Mouse (Mus musculus) forebrain, embryonic 10.5 days (tissue): ENCODE data around the gene Mfsd9. TPM values are rescaled to one million over a fixed set of nuclear protein-coding genes. Genes with fewer than 3 reads are reported as not detected.

Experiments used
- DNase-seq: peaks from one replicate; pipeline ENCODE4 v3.0.0-alpha.2; 2017; ENCODE audit warnings: low spot score; ENCODE audit errors: extremely low spot score
- H3K27ac ChIP-seq: fragments of 300-500 bp; sonication (generic); 2 replicates; pipeline ENCODE4 v1.5.1; 2016; ENCODE audit warnings: mild to moderate bottlenecking
- H3K27me3 ChIP-seq: fragments of 300-500 bp; sonication (generic); 2 replicates; pipeline ENCODE4 v1.6.1; 2016; ENCODE audit warnings: mild to moderate bottlenecking; ENCODE audit not compliant: poor library complexity, severe bottlenecking
- H3K36me3 ChIP-seq: fragments of 300-500 bp; sonication (generic); replicated peaks from 2 replicates; pipeline ENCODE4 v1.6.1; 2016; ENCODE audit warnings: mild to moderate bottlenecking, moderate library complexity
- H3K4me1 ChIP-seq: fragments of 300-500 bp; sonication (generic); 2 replicates; pipeline ENCODE4 v1.6.1; 2016
- H3K4me3 ChIP-seq: fragments of 300-500 bp; sonication (generic); 2 replicates; pipeline ENCODE4 v1.5.1; 2016; ENCODE audit warnings: mild to moderate bottlenecking, moderate library complexity
- H3K9me3 ChIP-seq: fragments of 300-500 bp; sonication (generic); 2 replicates; pipeline ENCODE4 v1.6.1; 2016; ENCODE audit warnings: mild to moderate bottlenecking, moderate library complexity
- WGBS: fragments of 180-500 bp; shearing (Covaris S2); methylation state at CpG from one replicate; pipeline ENCODE4 v1.1.7; 2016; 5-methylcytosine and 5-hydroxymethylcytosine counted together
- polyA plus RNA-seq: library from polyadenylated mRNA; unstranded; fragments of >200 nt; fragmentation: Nextera tagmentation; extraction: Ambion mirVana; gene quantifications from 2 replicates; pipeline ENCODE4 v1.2.1, GENCODE M21; 2016

Gene Mfsd9
- polyA plus RNA-seq, 1 experiment from 2014 or later, result 2.7 TPM

- Histone ChIP-seq H3K4me3 (no peak overlapping the region), H3K27me3 (no peaks in the 10 kb centered on the region), H3K27ac (no peak overlapping the region), H3K4me1 (no peaks in the 10 kb centered on the region), H3K9me3 (no peaks in the 10 kb centered on the region), H3K36me3 (no peaks in the 10 kb centered on the region)
- DNase-seq, result no peak
- WGBS, result 25% methylated on average over 3 of the region's 3 CpGs
These were observed 12.3 kb upstream of the Mfsd9 start for GRCm38 (mm10) chr1:40802759-40803158.

GRCm38 (mm10) chr1:40800908-40801307 lies 10.4 kb upstream of the Mfsd9 start:
- H3K9me3 ChIP-seq, result no peaks in the 10 kb centered on the region
- no peak overlapping the region for H3K4me3 ChIP-seq
- DNase-seq, result no peak
- H3K36me3 ChIP-seq, result no peaks in the 10 kb centered on the region
- H3K27me3 ChIP-seq, result no peaks in the 10 kb centered on the region
- WGBS, result 87% methylated on average over 5 of the region's 5 CpGs
- H3K27ac ChIP-seq, result no peak overlapping the region
- H3K4me1 ChIP-seq, result no peaks in the 10 kb centered on the region

GRCm38 (mm10) chr1:40799121-40799520 lies 8.6 kb upstream of the Mfsd9 start:
- Histone ChIP-seq H3K9me3 (no peaks in the 10 kb centered on the region), H3K27me3 (no peaks in the 10 kb centered on the region), H3K4me3 (no peak overlapping the region), H3K27ac (no peak overlapping the region), H3K4me1 (no peaks in the 10 kb centered on the region), H3K36me3 (no peaks in the 10 kb centered on the region)
- DNase-seq, result no peak
- 91% methylated on average over 8 of the region's 8 CpGs for WGBS

GRCm38 (mm10) chr1:40797348-40797747 lies 6.9 kb upstream of the Mfsd9 start:
- 11% methylated on average over 5 of the region's 5 CpGs for WGBS
- DNase-seq, result peak; percentile 48
- no peaks in the 10 kb centered on the region for H3K4me1 ChIP-seq

GRCm38 (mm10) chr1:40795508-40795907 lies 5.0 kb upstream of the Mfsd9 start:
- Histone ChIP-seq H3K4me3 (no peak overlapping the region), H3K27ac (no peak overlapping the region), H3K9me3 (no peaks in the 10 kb centered on the region), H3K4me1 (peaks cover 6% of the 10 kb centered on the region), H3K36me3 (no peaks in the 10 kb centered on the region), H3K27me3 (no peaks in the 10 kb centered on the region)
- DNase-seq, result no peak
- 97% methylated on average over 1 of the region's 1 CpGs for WGBS

More at GRCm38 (mm10) chr1:40797348-40797747, 6.9 kb upstream of the Mfsd9 start:
- H3K9me3 ChIP-seq, result no peaks in the 10 kb centered on the region
- no peak overlapping the region for H3K4me3 ChIP-seq
- H3K36me3 ChIP-seq, result no peaks in the 10 kb centered on the region
- H3K27me3 ChIP-seq, result no peaks in the 10 kb centered on the region
- no peak overlapping the region for H3K27ac ChIP-seq

GRCm38 (mm10) chr1:40789666-40790233 lies 737 bp downstream of the Mfsd9 start:
- no peak for DNase-seq
- no peaks in the 10 kb centered on the region for H3K9me3 ChIP-seq
- 35% methylated on average over 5 of the region's 5 CpGs for WGBS

GRCm38 (mm10) chr1:40788956-40789355 lies 1.5 kb downstream of the Mfsd9 start:
- Histone ChIP-seq H3K4me3 (no peak overlapping the region), H3K4me1 (peaks cover 21% of the 10 kb centered on the region), H3K27ac (no peak overlapping the region), H3K36me3 (no peaks in the 10 kb centered on the region), H3K27me3 (no peaks in the 10 kb centered on the region), H3K9me3 (no peaks in the 10 kb centered on the region)
- 83% methylated on average over 6 of the region's 6 CpGs for WGBS
- DNase-seq, result no peak

More at GRCm38 (mm10) chr1:40789666-40790233, 737 bp downstream of the Mfsd9 start:
- Histone ChIP-seq H3K36me3 (no peaks in the 10 kb centered on the region), H3K4me1 (peaks cover 21% of the 10 kb centered on the region), H3K4me3 (peak overlapping the region; percentile 73), H3K27ac (peak overlapping the region; percentile 82; the same call in 1 of the 2 replicates), H3K27me3 (no peaks in the 10 kb centered on the region)

- no peak overlapping the region for H3K27ac ChIP-seq
- no peaks in the 10 kb centered on the region for H3K27me3 ChIP-seq
- DNase-seq, result no peak
- H3K4me1 ChIP-seq, result peaks cover 18% of the 10 kb centered on the region
- H3K4me3 ChIP-seq, result no peak overlapping the region
- 87% methylated on average over 11 of the region's 11 CpGs for WGBS
- no peaks in the 10 kb centered on the region for H3K36me3 ChIP-seq
- H3K9me3 ChIP-seq, result no peaks in the 10 kb centered on the region
These were observed 4.5 kb downstream of the Mfsd9 start for GRCm38 (mm10) chr1:40785876-40786445.

GRCm38 (mm10) chr1:40784306-40784705 lies 6.2 kb downstream of the Mfsd9 start:
- H3K4me3 ChIP-seq, result no peak overlapping the region
- no peaks in the 10 kb centered on the region for H3K27me3 ChIP-seq
- H3K9me3 ChIP-seq, result no peaks in the 10 kb centered on the region
- no peak overlapping the region for H3K27ac ChIP-seq
- H3K4me1 ChIP-seq, result peaks cover 3% of the 10 kb centered on the region
- H3K36me3 ChIP-seq, result peaks cover 8% of the 10 kb centered on the region
- DNase-seq, result no peak
- WGBS, result 93% methylated on average over 9 of the region's 9 CpGs

- H3K27ac ChIP-seq, result no peak overlapping the region
- no peak overlapping the region for H3K4me3 ChIP-seq
- 97% methylated on average over 7 of the region's 7 CpGs for WGBS
- no peak for DNase-seq
- peaks cover 16% of the 10 kb centered on the region for H3K36me3 ChIP-seq
- H3K4me1 ChIP-seq, result no peaks in the 10 kb centered on the region
- H3K9me3 ChIP-seq, result peaks cover 7% of the 10 kb centered on the region; the same call in 1 of the 2 replicates
- no peaks in the 10 kb centered on the region for H3K27me3 ChIP-seq
These were observed 7.0 kb downstream of the Mfsd9 start for GRCm38 (mm10) chr1:40783450-40783849.

GRCm38 (mm10) chr1:40776763-40777162 lies 13.7 kb downstream of the Mfsd9 start:
- Histone ChIP-seq H3K4me3 (no peak overlapping the region), H3K4me1 (no peaks in the 10 kb centered on the region), H3K27ac (no peak overlapping the region), H3K9me3 (peaks cover 8% of the 10 kb centered on the region; the same call in 1 of the 2 replicates), H3K36me3 (peaks cover 27% of the 10 kb centered on the region), H3K27me3 (no peaks in the 10 kb centered on the region)
- 86% methylated on average over 3 of the region's 3 CpGs for WGBS
- DNase-seq, result no peak

- Histone ChIP-seq H3K36me3 (peaks cover 27% of the 10 kb centered on the region), H3K9me3 (peaks cover 8% of the 10 kb centered on the region; the same call in 1 of the 2 replicates), H3K4me3 (no peak overlapping the region), H3K4me1 (no peaks in the 10 kb centered on the region), H3K27me3 (no peaks in the 10 kb centered on the region), H3K27ac (no peak overlapping the region)
- DNase-seq, result no peak
- 70% methylated on average over 2 of the region's 2 CpGs for WGBS
These were observed 14.4 kb downstream of the Mfsd9 start for GRCm38 (mm10) chr1:40776102-40776501.

GRCm38 (mm10) chr1:40774040-40774439 lies 16.4 kb downstream of the Mfsd9 start:
- Histone ChIP-seq H3K4me1 (peaks cover 6% of the 10 kb centered on the region), H3K27me3 (no peaks in the 10 kb centered on the region), H3K27ac (no peak overlapping the region), H3K36me3 (peaks cover 17% of the 10 kb centered on the region), H3K4me3 (no peak overlapping the region), H3K9me3 (peaks cover 7% of the 10 kb centered on the region; the same call in 1 of the 2 replicates)
- 94% methylated on average over 10 of the region's 10 CpGs for WGBS
- DNase-seq, result no peak
